Mouse (Mus musculus) small intestine, adult 2 months (tissue): ENCODE data around the gene Fstl3. TPM values are rescaled to one million over a fixed set of nuclear protein-coding genes. Genes with fewer than 3 reads are reported as not detected.

Source experiments
- H3K27ac ChIP-seq: fragments of 200-500 bp; 2 replicates; pipeline ENCODE4 v1.5.1; 2012; ENCODE audit warnings: low read depth, low read length, control low read depth, inconsistent platforms; ENCODE audit not compliant: insufficient read depth
- H3K27me3 ChIP-seq: fragments of 200-500 bp; 2 replicates; pipeline ENCODE4 v1.6.1; 2012; ENCODE audit warnings: mild to moderate bottlenecking, moderate library complexity, low read length, inconsistent platforms; ENCODE audit not compliant: control insufficient read depth, insufficient read depth
- H3K36me3 ChIP-seq: fragments of 200-500 bp; 2 replicates; pipeline ENCODE4 v1.6.1; 2012; ENCODE audit warnings: mild to moderate bottlenecking, low read length, control low read depth, inconsistent platforms; ENCODE audit not compliant: control insufficient read depth, insufficient read depth
- H3K4me1 ChIP-seq: fragments of 200-500 bp; 2 replicates; pipeline ENCODE4 v1.6.1; 2012; ENCODE audit warnings: low read length, inconsistent platforms, mixed read lengths; ENCODE audit not compliant: control insufficient read depth, insufficient read depth, insufficient read length
- H3K4me3 ChIP-seq: fragments of 200-500 bp; 2 replicates; pipeline ENCODE4 v1.5.1; 2012; ENCODE audit warnings: low read depth, mild to moderate bottlenecking, control low read depth, inconsistent platforms, low read length, moderate library complexity
- CTCF ChIP-seq: fragments of 200-500 bp; IDR thresholded peaks from 2 replicates; pipeline ENCODE4 v1.5.1; 2012; ENCODE audit warnings: low read depth, mild to moderate bottlenecking, control low read depth, inconsistent platforms, low read length, moderate library complexity, mixed read lengths; ENCODE audit not compliant: insufficient replicate concordance, insufficient read length; ENCODE audit errors: extremely low read depth
- POLR2A ChIP-seq: fragments of 200-500 bp; IDR thresholded peaks from 2 replicates; pipeline ENCODE4 v1.6.1; 2012; ENCODE audit warnings: low read depth, mild to moderate bottlenecking, control low read depth, inconsistent platforms, low read length, moderate library complexity
- WGBS: fragments of 180-500 bp; shearing (Covaris S2); methylation state at CpG from one replicate; pipeline ENCODE4 v1.1.7; 2018; 5-methylcytosine and 5-hydroxymethylcytosine counted together
- polyA plus RNA-seq: library from polyadenylated mRNA; depleted of rRNA; stranded (reverse); fragments of >200 nt; gene quantifications from 2 replicates; pipeline ENCODE4 v1.2.3, GENCODE M21; 2012

The Fstl3 gene
- polyA plus RNA-seq, 1 experiment: 19.6 TPM

GRCm38 (mm10) chr10:79762875-79763274 lies 14.2 kb upstream of the Fstl3 start:
- TF ChIP-seq CTCF (no peak), POLR2A (no peak)
- Histone ChIP-seq H3K4me1 (peaks cover 22% of the 10 kb centered on the region), H3K36me3 (peaks cover 38% of the 10 kb centered on the region), H3K27ac (no peak overlapping the region), H3K4me3 (no peak overlapping the region), H3K27me3 (no peaks in the 10 kb centered on the region)
- WGBS: 70% methylated on average over 3 of the region's 3 CpGs

GRCm38 (mm10) chr10:79764234-79764633 lies 12.8 kb upstream of the Fstl3 start:
- TF ChIP-seq POLR2A (no peak), CTCF (no peak)
- Histone ChIP-seq H3K36me3 (peaks cover 25% of the 10 kb centered on the region), H3K4me3 (no peak overlapping the region), H3K27me3 (no peaks in the 10 kb centered on the region), H3K27ac (no peak overlapping the region), H3K4me1 (peaks cover 24% of the 10 kb centered on the region)
- WGBS: 33% methylated on average over 7 of the region's 7 CpGs

GRCm38 (mm10) chr10:79765228-79765745 lies 11.8 kb upstream of the Fstl3 start:
- no peaks in the 10 kb centered on the region for H3K27me3 ChIP-seq
- peak overlapping the region; percentile 92; the same call in 1 of the 2 replicates for H3K4me3 ChIP-seq
- 17% methylated on average over 2 of the region's 2 CpGs for WGBS

GRCm38 (mm10) chr10:79766001-79766507 lies 11.0 kb upstream of the Fstl3 start:
- H3K4me3 ChIP-seq: peak overlapping the region; percentile 92
- H3K36me3 ChIP-seq: peaks cover 16% of the 10 kb centered on the region
- no peaks in the 10 kb centered on the region for H3K27me3 ChIP-seq
- 3% methylated on average over 16 of the region's 16 CpGs for WGBS
- TF ChIP-seq CTCF (no peak), POLR2A (no peak)
- H3K27ac ChIP-seq: peak overlapping the region; percentile 60; the same call in 1 of the 2 replicates
- peaks cover 24% of the 10 kb centered on the region for H3K4me1 ChIP-seq

More at GRCm38 (mm10) chr10:79765228-79765745, 11.8 kb upstream of the Fstl3 start:
- TF ChIP-seq CTCF (no peak), POLR2A (no peak)
- peaks cover 24% of the 10 kb centered on the region for H3K4me1 ChIP-seq
- no peak overlapping the region for H3K27ac ChIP-seq
- H3K36me3 ChIP-seq: peaks cover 22% of the 10 kb centered on the region

GRCm38 (mm10) chr10:79766508-79767325 lies 10.4 kb upstream of the Fstl3 start, which contains the start of gene Rnf126:
Rnf126 (minus strand) TSS chr10:79766952.
- Histone ChIP-seq H3K27me3 (no peaks in the 10 kb centered on the region), H3K4me3 (peak within 1 kb of the TSS; percentile 92), H3K27ac (peak within 1 kb of the TSS; percentile 74), H3K4me1 (peaks cover 24% of the 10 kb centered on the region), H3K36me3 (peaks cover 9% of the 10 kb centered on the region)
- peak; percentile 61; the same call in 1 of the 2 replicates for TF ChIP-seq POLR2A
- no peak for TF ChIP-seq CTCF
- under 1% methylated on average over 101 of the region's 101 CpGs for WGBS

GRCm38 (mm10) chr10:79767372-79768244 lies 9.5 kb upstream of the Fstl3 start:
- peaks cover 24% of the 10 kb centered on the region for H3K4me1 ChIP-seq
- H3K27me3 ChIP-seq: no peaks in the 10 kb centered on the region
- peaks cover under 1% of the 10 kb centered on the region; the same call in 1 of the 2 replicates for H3K36me3 ChIP-seq
- no peak for TF ChIP-seq CTCF
- no peak; the same call in 1 of the 2 replicates for TF ChIP-seq POLR2A
- WGBS: 9% methylated on average over 40 of the region's 40 CpGs
- H3K27ac ChIP-seq: peak overlapping the region; percentile 74
- peak overlapping the region; percentile 92 for H3K4me3 ChIP-seq
